Mouse (Mus musculus) lung, postnatal 4 days (tissue): ENCODE data around the gene Zfp677.
"Not testable (repeated sequence)": the region's sequence is repeated elsewhere in the genome, so short reads cannot be mapped to it uniquely, and the experiment has no call there.

Experiments used
- DNase-seq, 2 experiments: peaks; one replicate each; pipeline ENCODE4 v3.0.0; 2021

Gene Zfp677

GRCm38 (mm10) chr17:21383391-21384056 lies at the start of gene Zfp677:
Gene Zfp677, plus strand, starts transcription at chr17:21383748.
- peak; percentile 72 to 75 for DNase-seq

- DNase-seq, result not testable (repeated sequence)
Observed at GRCm38 (mm10) chr17:21368018-21368417, 15.5 kb upstream of the Zfp677 start.

- DNase-seq, result peak; percentile 31
Observed at GRCm38 (mm10) chr17:21369925-21370719, 13.4 kb upstream of the Zfp677 start.

- DNase-seq, result no peak
Observed at GRCm38 (mm10) chr17:21375311-21375710, 8.2 kb upstream of the Zfp677 start.

- no peak for DNase-seq
Observed at GRCm38 (mm10) chr17:21384057-21384411, 486 bp downstream of the Zfp677 start.

GRCm38 (mm10) chr17:21422664-21423599 lies 39.4 kb downstream of the Zfp677 start, which contains the start of gene Zfp54:
Gene Zfp54, plus strand, starts transcription at chr17:21423227.
- peak; percentile 84 for DNase-seq

- DNase-seq, result not testable (repeated sequence)
Observed at GRCm38 (mm10) chr17:21438806-21439400, 55.4 kb downstream of the Zfp677 start.
